Mouse (Mus musculus) heart, embryonic 16.5 days (tissue): ENCODE measurements around the gene Krt8. TPM values are rescaled to one million over a fixed set of nuclear protein-coding genes. Genes with fewer than 3 reads are reported as not detected.

Source experiments
- polyA plus RNA-seq: library from polyadenylated mRNA; unstranded; fragments of >200 nt; fragmentation: Nextera tagmentation; extraction: Ambion mirVana; gene quantifications from 2 replicates; pipeline ENCODE4 v1.2.1, GENCODE M21; 2015

Gene Krt8
- polyA plus RNA-seq, 1 experiment from 2014 or later = 209 TPM

Other genes with a start within 250 kb of the Krt8 start
- gene Krt72, start 218.0 kb downstream of the Krt8 start, polyA plus RNA-seq = 0.21 TPM in 1 of 2 replicates, not detected in the other
- not detected in 2 replicates for gene Krt73, start 202.1 kb downstream of the Krt8 start, polyA plus RNA-seq
- not detected in 2 replicates for gene Krt2, start 186.3 kb downstream of the Krt8 start, polyA plus RNA-seq
- 0.11 and 0.25 TPM in 2 replicates for gene Krt1, start 153.7 kb downstream of the Krt8 start, polyA plus RNA-seq
- 0.07 TPM in 2 replicates for gene Krt77, start 134.8 kb downstream of the Krt8 start, polyA plus RNA-seq
- gene Krt76, start 111.6 kb downstream of the Krt8 start, polyA plus RNA-seq = not detected in 2 replicates
- gene Krt4, start 79.7 kb downstream of the Krt8 start, polyA plus RNA-seq = 1.4 and 6.0 TPM in 2 replicates
- gene Krt79, start 64.2 kb downstream of the Krt8 start, polyA plus RNA-seq = 0.53 and 0.75 TPM in 2 replicates
- 0.14 TPM in 1 of 2 replicates, not detected in the other for gene Krt78, start 50.2 kb downstream of the Krt8 start, polyA plus RNA-seq
- 127 and 215 TPM in 2 replicates for gene Krt18, start 23.7 kb upstream of the Krt8 start, polyA plus RNA-seq
- 71.5 and 75.0 TPM in 2 replicates for gene Eif4b, start 69.3 kb upstream of the Krt8 start, polyA plus RNA-seq
- 33.2 and 35.1 TPM in 2 replicates for gene Tns2, start 95.9 kb upstream of the Krt8 start, polyA plus RNA-seq
- 19.8 and 21.8 TPM in 2 replicates for gene Spryd3, start 131.8 kb upstream of the Krt8 start, polyA plus RNA-seq
- gene Igfbp6, start 139.9 kb upstream of the Krt8 start, polyA plus RNA-seq = 11.9 and 15.0 TPM in 2 replicates
- gene Soat2, start 146.0 kb upstream of the Krt8 start, polyA plus RNA-seq = 0.24 and 0.42 TPM in 2 replicates
- gene Zfp740, start 198.8 kb upstream of the Krt8 start, polyA plus RNA-seq = 30.2 and 33.2 TPM in 2 replicates
- 38.3 and 43.7 TPM in 2 replicates for gene Csad, start 200.2 kb upstream of the Krt8 start, polyA plus RNA-seq
- gene Itgb7, start 227.5 kb upstream of the Krt8 start, polyA plus RNA-seq = 3.9 and 6.9 TPM in 2 replicates